Mouse (Mus musculus) stomach, embryonic 15.5 days (tissue): ENCODE measurements around the gene Gm28269. TPM values are rescaled to one million over a fixed set of nuclear protein-coding genes. Genes with fewer than 3 reads are reported as not detected.

Experiments used
- ATAC-seq: fragments of 200-750 bp; cut with Nextera tagmentation; 2 replicates; pipeline ENCODE4 v1.8.0; 2017; ENCODE audit warnings: low read depth, moderate number of reproducible peaks, moderate TSS enrichment; ENCODE audit not compliant: insufficient read depth, low FRiP score
- H3K27ac ChIP-seq: fragments of 300-500 bp; sonication (generic); 2 replicates; pipeline ENCODE4 v1.5.1; 2015; ENCODE audit warnings: mild to moderate bottlenecking, inconsistent platforms
- H3K27me3 ChIP-seq: fragments of 300-500 bp; sonication (generic); replicated peaks from 2 replicates; pipeline ENCODE4 v1.6.1; 2015; ENCODE audit warnings: inconsistent platforms
- H3K36me3 ChIP-seq: fragments of 300-500 bp; sonication (generic); 2 replicates; pipeline ENCODE4 v1.6.1; 2015; ENCODE audit warnings: inconsistent platforms
- H3K4me1 ChIP-seq: fragments of 300-500 bp; sonication (generic); 2 replicates; pipeline ENCODE4 v1.6.1; 2015; ENCODE audit warnings: inconsistent platforms
- H3K4me2 ChIP-seq: fragments of 300-500 bp; sonication (generic); 2 replicates; pipeline ENCODE4 v1.6.1; 2015; ENCODE audit warnings: mild to moderate bottlenecking, inconsistent platforms
- H3K4me3 ChIP-seq: fragments of 300-500 bp; sonication (generic); replicated peaks from 2 replicates; pipeline ENCODE4 v1.5.1; 2015; ENCODE audit warnings: inconsistent platforms
- H3K9ac ChIP-seq: fragments of 300-500 bp; sonication (generic); 2 replicates; pipeline ENCODE4 v1.6.1; 2015; ENCODE audit warnings: inconsistent platforms
- H3K9me3 ChIP-seq: fragments of 300-500 bp; sonication (generic); 2 replicates; pipeline ENCODE4 v1.6.1; 2016; ENCODE audit warnings: inconsistent platforms
- WGBS: fragments of 180-500 bp; shearing (Covaris S2); methylation state at CpG from one replicate; pipeline ENCODE4 v1.1.7; 2015; 5-methylcytosine and 5-hydroxymethylcytosine counted together
- polyA plus RNA-seq: library from polyadenylated mRNA; unstranded; fragments of >200 nt; fragmentation: Nextera tagmentation; extraction: Ambion mirVana; gene quantifications from 2 replicates; pipeline ENCODE4 v1.2.1, GENCODE M21; 2015

Gene Gm28269
- not detected in 2 replicates for polyA plus RNA-seq

GRCm38 (mm10) chrX:21744997-21745396, at the start of gene Gm28269:
Gene Gm28269, minus strand, starts transcription at chrX:21745097.
- H3K4me3 ChIP-seq: no peak within 1 kb of the TSS
- no peak within 1 kb of the TSS for H3K9ac ChIP-seq
- H3K27me3 ChIP-seq: no peaks in the 10 kb centered on the region
- H3K27ac ChIP-seq: no peak within 1 kb of the TSS
- no peaks in the 10 kb centered on the region for H3K36me3 ChIP-seq
- no peak within 1 kb of the TSS for H3K4me2 ChIP-seq
- H3K9me3 ChIP-seq: no peaks in the 10 kb centered on the region
- H3K4me1 ChIP-seq: no peaks in the 10 kb centered on the region
- no peak for ATAC-seq

- Histone ChIP-seq H3K4me1 (no peaks in the 10 kb centered on the region), H3K9ac (no peak overlapping the region), H3K27me3 (no peaks in the 10 kb centered on the region), H3K9me3 (no peaks in the 10 kb centered on the region), H3K4me3 (no peak overlapping the region), H3K27ac (no peak overlapping the region), H3K36me3 (no peaks in the 10 kb centered on the region), H3K4me2 (no peak overlapping the region)
- WGBS: 89% methylated on average over 2 of the region's 2 CpGs
- no peak for ATAC-seq
Measured at GRCm38 (mm10) chrX:21716885-21717284, 28.0 kb downstream of the Gm28269 start.

- no peaks in the 10 kb centered on the region for H3K36me3 ChIP-seq
- no peak overlapping the region for H3K9ac ChIP-seq
- H3K4me2 ChIP-seq: no peak overlapping the region
- H3K4me3 ChIP-seq: no peak overlapping the region
- no peak overlapping the region for H3K27ac ChIP-seq
- no peaks in the 10 kb centered on the region for H3K4me1 ChIP-seq
- H3K27me3 ChIP-seq: no peaks in the 10 kb centered on the region
- H3K9me3 ChIP-seq: no peaks in the 10 kb centered on the region
- ATAC-seq: no peak
- 54% methylated on average over 5 of the region's 5 CpGs for WGBS
Measured at GRCm38 (mm10) chrX:21715293-21715692, 29.6 kb downstream of the Gm28269 start.

- H3K4me3 ChIP-seq: no peak within 1 kb of the TSS
- ATAC-seq: no peak
- 48% methylated on average over 7 of the region's 7 CpGs for WGBS
- no peak within 1 kb of the TSS for H3K27ac ChIP-seq
- H3K4me2 ChIP-seq: no peak within 1 kb of the TSS
- no peaks in the 10 kb centered on the region for H3K36me3 ChIP-seq
- no peak within 1 kb of the TSS for H3K9ac ChIP-seq
- H3K9me3 ChIP-seq: no peaks in the 10 kb centered on the region
- H3K4me1 ChIP-seq: no peaks in the 10 kb centered on the region
- H3K27me3 ChIP-seq: no peaks in the 10 kb centered on the region
Measured at GRCm38 (mm10) chrX:21714829-21715228, 30.1 kb downstream of the Gm28269 start, which contains the start of gene Slc6a14. Gene Slc6a14, plus strand, starts transcription at chrX:21714896.

- Histone ChIP-seq H3K4me2 (no peak overlapping the region), H3K27me3 (no peaks in the 10 kb centered on the region), H3K4me1 (no peaks in the 10 kb centered on the region), H3K9ac (no peak overlapping the region), H3K9me3 (no peaks in the 10 kb centered on the region), H3K27ac (no peak overlapping the region), H3K36me3 (no peaks in the 10 kb centered on the region), H3K4me3 (no peak overlapping the region)
- ATAC-seq: no peak
- 83% methylated on average over 1 of the region's 1 CpGs for WGBS
Measured at GRCm38 (mm10) chrX:21704470-21704869, 40.4 kb downstream of the Gm28269 start.

- H3K36me3 ChIP-seq: no peaks in the 10 kb centered on the region
- no peak for ATAC-seq
- H3K4me3 ChIP-seq: no peak overlapping the region
- H3K9me3 ChIP-seq: no peaks in the 10 kb centered on the region
- no peaks in the 10 kb centered on the region for H3K27me3 ChIP-seq
- H3K27ac ChIP-seq: no peak overlapping the region
- no peak overlapping the region for H3K4me2 ChIP-seq
- H3K4me1 ChIP-seq: no peaks in the 10 kb centered on the region
- 73% methylated on average over 4 of the region's 4 CpGs for WGBS
- no peak overlapping the region for H3K9ac ChIP-seq
Measured at GRCm38 (mm10) chrX:21701646-21702045, 43.3 kb downstream of the Gm28269 start.

- ATAC-seq: no peak
- Histone ChIP-seq H3K4me1 (no peaks in the 10 kb centered on the region), H3K9ac (no peak overlapping the region), H3K4me2 (no peak overlapping the region), H3K9me3 (no peaks in the 10 kb centered on the region), H3K27ac (no peak overlapping the region), H3K27me3 (no peaks in the 10 kb centered on the region), H3K36me3 (no peaks in the 10 kb centered on the region), H3K4me3 (no peak overlapping the region)
- WGBS: 82% methylated on average over 3 of the region's 3 CpGs
Measured at GRCm38 (mm10) chrX:21695687-21696086, 49.2 kb downstream of the Gm28269 start.

- H3K4me3 ChIP-seq: no peak overlapping the region
- no peaks in the 10 kb centered on the region for H3K36me3 ChIP-seq
- ATAC-seq: no peak
- H3K27ac ChIP-seq: no peak overlapping the region
- no peaks in the 10 kb centered on the region for H3K9me3 ChIP-seq
- H3K9ac ChIP-seq: no peak overlapping the region
- H3K4me1 ChIP-seq: no peaks in the 10 kb centered on the region
- 64% methylated on average over 6 of the region's 6 CpGs for WGBS
- no peak overlapping the region for H3K4me2 ChIP-seq
- H3K27me3 ChIP-seq: no peaks in the 10 kb centered on the region
Measured at GRCm38 (mm10) chrX:21695220-21695619, 49.7 kb downstream of the Gm28269 start.

Other genes with a start within 250 kb of the Gm28269 start
- 0.30 and 0.81 TPM in 2 replicates for gene Slc6a14, start 30.2 kb downstream of the Gm28269 start, polyA plus RNA-seq